Mouse (Mus musculus): ENCODE measurements around the gene Rbfox1. TPM values are rescaled to one million over a fixed set of nuclear protein-coding genes. Genes with fewer than 3 reads are reported as not detected.
A peak's percentile ranks its signal among the peaks of the same experiment; 100 is the strongest.

Gene Rbfox1
- polyA plus RNA-seq, 1 experiment from 2014 or later = 13.9 TPM

DNA sequence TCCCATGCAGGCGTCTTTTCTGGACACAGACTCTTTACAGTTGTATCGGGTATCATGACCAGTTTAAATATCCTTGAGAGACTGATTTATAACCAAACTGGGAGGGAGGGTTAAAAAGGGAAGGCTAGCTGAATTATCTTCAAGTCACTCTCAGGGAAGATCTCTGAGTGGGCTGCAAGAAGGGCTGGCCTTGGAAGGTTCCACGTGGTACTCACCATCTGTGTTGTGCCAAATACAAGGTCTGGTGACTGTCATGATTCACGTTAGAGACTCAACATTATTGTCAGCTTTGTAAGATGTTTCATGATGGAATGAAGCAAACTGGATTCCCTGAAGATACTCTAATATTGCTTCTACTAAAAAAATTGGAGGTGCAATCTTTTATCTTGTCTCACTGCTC is 847.5 kb downstream of the Rbfox1 start:
- no peak for DNase-seq (ENCODE audit: low spot score)
- no peak for ATAC-seq (ENCODE audit: low read depth)
- WGBS = 80% methylated on average over 4 of the region's 4 CpGs

GRCm38 (mm10) chr16:6733427-6733826 is 848.3 kb downstream of the Rbfox1 start:
- no peaks in the 10 kb centered on the region for H3K36me3 ChIP-seq (ENCODE audit: control insufficient read depth, insufficient read depth, low read length)
- no peak overlapping the region for H3K4me2 ChIP-seq (ENCODE audit: low read depth, low read length)
- no peaks in the 10 kb centered on the region for H3K27me3 ChIP-seq (replicated peaks; ENCODE audit: control insufficient read depth, insufficient read depth, low read length)
- H3K27ac ChIP-seq (replicated peaks; ENCODE audit: low read depth, low read length) = no peak overlapping the region
- no peaks in the 10 kb centered on the region for H3K9me3 ChIP-seq (ENCODE audit: control insufficient read depth, low read length)
- H3K4me1 ChIP-seq (ENCODE audit: control insufficient read depth, insufficient read depth, low read length) = no peaks in the 10 kb centered on the region
- H3K4me3 ChIP-seq (ENCODE audit: low read depth, low read length) = no peak overlapping the region
- no peak for DNase-seq (ENCODE audit: low spot score)
- ATAC-seq (ENCODE audit: low read depth) = no peak
- H3K9ac ChIP-seq (ENCODE audit: low read depth, low read length) = no peak overlapping the region
- WGBS = 86% methylated on average over 3 of the region's 3 CpGs

More for the DNA sequence above, 847.5 kb downstream of the Rbfox1 start:
- no peaks in the 10 kb centered on the region for H3K9me3 ChIP-seq (ENCODE audit: control insufficient read depth, low read length)
- no peak overlapping the region for H3K27ac ChIP-seq (replicated peaks; ENCODE audit: low read depth, low read length)
- no peak overlapping the region for H3K4me3 ChIP-seq (ENCODE audit: low read depth, low read length)
- no peaks in the 10 kb centered on the region for H3K36me3 ChIP-seq (ENCODE audit: control insufficient read depth, insufficient read depth, low read length)
- H3K4me2 ChIP-seq (ENCODE audit: low read depth, low read length) = no peak overlapping the region
- H3K9ac ChIP-seq (ENCODE audit: low read depth, low read length) = no peak overlapping the region
- no peaks in the 10 kb centered on the region for H3K27me3 ChIP-seq (replicated peaks; ENCODE audit: control insufficient read depth, insufficient read depth, low read length)
- H3K4me1 ChIP-seq (ENCODE audit: control insufficient read depth, insufficient read depth, low read length) = no peaks in the 10 kb centered on the region

DNA sequence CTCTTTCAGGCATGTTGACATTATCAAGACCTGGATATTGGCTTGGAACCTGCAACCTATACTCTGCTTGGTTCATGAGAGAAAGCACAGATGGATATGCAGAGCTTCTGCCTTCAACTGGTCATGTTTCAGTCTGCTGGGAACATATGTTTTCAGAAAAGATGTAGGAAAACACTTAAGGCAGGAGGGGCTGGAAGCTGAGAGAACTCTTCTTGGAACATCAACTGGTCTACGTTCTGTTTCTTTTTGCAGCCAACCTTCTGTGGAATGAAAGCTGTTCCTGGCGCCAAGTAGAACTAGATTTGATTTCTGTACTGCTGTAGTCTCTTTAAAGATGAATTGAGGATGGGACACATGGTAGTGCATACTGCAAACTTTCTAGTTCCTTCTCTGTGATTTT is 851.4 kb downstream of the Rbfox1 start:
- ATAC-seq (ENCODE audit: low read depth) (no peak), DNase-seq (ENCODE audit: low spot score) (no peak)
- Histone ChIP-seq H3K36me3 (ENCODE audit: control insufficient read depth, insufficient read depth, low read length) (no peaks in the 10 kb centered on the region), H3K27me3 (replicated peaks; ENCODE audit: control insufficient read depth, insufficient read depth, low read length) (no peaks in the 10 kb centered on the region), H3K4me1 (ENCODE audit: control insufficient read depth, insufficient read depth, low read length) (no peaks in the 10 kb centered on the region), H3K4me3 (ENCODE audit: low read depth, low read length) (no peak overlapping the region), H3K9me3 (ENCODE audit: control insufficient read depth, low read length) (no peaks in the 10 kb centered on the region), H3K4me2 (ENCODE audit: low read depth, low read length) (no peak overlapping the region), H3K27ac (replicated peaks; ENCODE audit: low read depth, low read length) (no peak overlapping the region), H3K9ac (ENCODE audit: low read depth, low read length) (no peak overlapping the region)
- WGBS = 82% methylated on average over 2 of the region's 2 CpGs

- H3K4me2 ChIP-seq (ENCODE audit: low read depth, low read length) = no peak overlapping the region
- H3K27ac ChIP-seq (replicated peaks; ENCODE audit: low read depth, low read length) = no peak overlapping the region
- no peak for ATAC-seq (ENCODE audit: low read depth)
- H3K27me3 ChIP-seq (replicated peaks; ENCODE audit: control insufficient read depth, insufficient read depth, low read length) = no peaks in the 10 kb centered on the region
- no peak overlapping the region for H3K4me3 ChIP-seq (ENCODE audit: low read depth, low read length)
- WGBS = 65% methylated on average over 3 of the region's 3 CpGs
- H3K9me3 ChIP-seq (ENCODE audit: control insufficient read depth, low read length) = no peaks in the 10 kb centered on the region
- H3K4me1 ChIP-seq (ENCODE audit: control insufficient read depth, insufficient read depth, low read length) = no peaks in the 10 kb centered on the region
- no peaks in the 10 kb centered on the region for H3K36me3 ChIP-seq (ENCODE audit: control insufficient read depth, insufficient read depth, low read length)
- no peak for DNase-seq (ENCODE audit: low spot score)
- no peak overlapping the region for H3K9ac ChIP-seq (ENCODE audit: low read depth, low read length)
Observed at GRCm38 (mm10) chr16:6736998-6737397, 851.8 kb downstream of the Rbfox1 start.

DNA sequence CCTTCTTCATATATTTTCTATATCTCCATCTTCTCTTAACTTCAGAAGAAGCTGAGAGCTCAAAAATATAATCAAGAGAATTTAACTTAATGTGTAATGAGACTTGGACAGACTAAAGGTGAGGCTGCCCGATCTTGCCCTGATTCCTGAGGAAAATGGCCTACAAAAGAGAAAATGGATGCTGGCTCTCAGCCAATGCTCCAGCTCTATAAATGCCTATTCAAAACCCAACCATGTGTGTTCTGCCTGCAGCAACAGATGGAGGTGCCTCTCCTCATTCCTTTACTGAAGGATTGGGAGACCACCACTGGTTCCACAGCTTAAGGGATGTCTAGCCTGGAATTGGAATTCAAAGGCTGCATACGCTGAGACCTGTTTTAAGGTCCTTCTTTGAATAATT is 861.0 kb downstream of the Rbfox1 start:
- peak; percentile 48 for DNase-seq (ENCODE audit: low spot score)

GRCm38 (mm10) chr16:6750491-6750890 is 865.3 kb downstream of the Rbfox1 start:
- Histone ChIP-seq H3K27me3 (replicated peaks; ENCODE audit: control insufficient read depth, insufficient read depth, low read length) (no peaks in the 10 kb centered on the region), H3K4me3 (ENCODE audit: low read depth, low read length) (no peak overlapping the region), H3K27ac (replicated peaks; ENCODE audit: low read depth, low read length) (no peak overlapping the region), H3K9ac (ENCODE audit: low read depth, low read length) (no peak overlapping the region), H3K9me3 (ENCODE audit: control insufficient read depth, low read length) (no peaks in the 10 kb centered on the region), H3K36me3 (ENCODE audit: control insufficient read depth, insufficient read depth, low read length) (no peaks in the 10 kb centered on the region), H3K4me1 (ENCODE audit: control insufficient read depth, insufficient read depth, low read length) (no peaks in the 10 kb centered on the region), H3K4me2 (ENCODE audit: low read depth, low read length) (no peak overlapping the region)
- 61% methylated on average over 2 of the region's 2 CpGs for WGBS
- ATAC-seq (ENCODE audit: low read depth) = no peak
- no peak for DNase-seq (ENCODE audit: low spot score)

More for the DNA sequence above, 861.0 kb downstream of the Rbfox1 start:
- no peak for ATAC-seq (ENCODE audit: low read depth)
- Histone ChIP-seq H3K4me2 (ENCODE audit: low read depth, low read length) (no peak overlapping the region), H3K27me3 (replicated peaks; ENCODE audit: control insufficient read depth, insufficient read depth, low read length) (no peaks in the 10 kb centered on the region), H3K4me3 (ENCODE audit: low read depth, low read length) (no peak overlapping the region), H3K9me3 (ENCODE audit: control insufficient read depth, low read length) (no peaks in the 10 kb centered on the region), H3K27ac (replicated peaks; ENCODE audit: low read depth, low read length) (no peak overlapping the region), H3K9ac (ENCODE audit: low read depth, low read length) (no peak overlapping the region), H3K36me3 (ENCODE audit: control insufficient read depth, insufficient read depth, low read length) (no peaks in the 10 kb centered on the region), H3K4me1 (ENCODE audit: control insufficient read depth, insufficient read depth, low read length) (no peaks in the 10 kb centered on the region)
- WGBS = 73% methylated on average over 2 of the region's 2 CpGs

GRCm38 (mm10) chr16:6754847-6755246 is 869.7 kb downstream of the Rbfox1 start:
- Histone ChIP-seq H3K36me3 (ENCODE audit: control insufficient read depth, insufficient read depth, low read length) (no peaks in the 10 kb centered on the region), H3K9me3 (ENCODE audit: control insufficient read depth, low read length) (no peaks in the 10 kb centered on the region), H3K27me3 (replicated peaks; ENCODE audit: control insufficient read depth, insufficient read depth, low read length) (no peaks in the 10 kb centered on the region), H3K4me1 (ENCODE audit: control insufficient read depth, insufficient read depth, low read length) (no peaks in the 10 kb centered on the region), H3K9ac (ENCODE audit: low read depth, low read length) (no peak overlapping the region), H3K27ac (replicated peaks; ENCODE audit: low read depth, low read length) (no peak overlapping the region), H3K4me3 (ENCODE audit: low read depth, low read length) (no peak overlapping the region), H3K4me2 (ENCODE audit: low read depth, low read length) (no peak overlapping the region)
- ATAC-seq (ENCODE audit: low read depth) (no peak), DNase-seq (ENCODE audit: low spot score) (no peak)
- 69% methylated on average over 3 of the region's 3 CpGs for WGBS

GRCm38 (mm10) chr16:6769495-6770237 is 884.5 kb downstream of the Rbfox1 start:
- Histone ChIP-seq H3K4me1 (ENCODE audit: control insufficient read depth, insufficient read depth, low read length) (no peaks in the 10 kb centered on the region), H3K27ac (replicated peaks; ENCODE audit: low read depth, low read length) (no peak overlapping the region), H3K4me2 (ENCODE audit: low read depth, low read length) (no peak overlapping the region), H3K9ac (ENCODE audit: low read depth, low read length) (no peak overlapping the region), H3K9me3 (ENCODE audit: control insufficient read depth, low read length) (no peaks in the 10 kb centered on the region), H3K4me3 (ENCODE audit: low read depth, low read length) (no peak overlapping the region), H3K27me3 (replicated peaks; ENCODE audit: control insufficient read depth, insufficient read depth, low read length) (no peaks in the 10 kb centered on the region), H3K36me3 (ENCODE audit: control insufficient read depth, insufficient read depth, low read length) (no peaks in the 10 kb centered on the region)
- ATAC-seq (ENCODE audit: low read depth) (no peak), DNase-seq (ENCODE audit: low spot score) (peak; percentile 11)
- 56% methylated on average over 14 of the region's 14 CpGs for WGBS

DNA sequence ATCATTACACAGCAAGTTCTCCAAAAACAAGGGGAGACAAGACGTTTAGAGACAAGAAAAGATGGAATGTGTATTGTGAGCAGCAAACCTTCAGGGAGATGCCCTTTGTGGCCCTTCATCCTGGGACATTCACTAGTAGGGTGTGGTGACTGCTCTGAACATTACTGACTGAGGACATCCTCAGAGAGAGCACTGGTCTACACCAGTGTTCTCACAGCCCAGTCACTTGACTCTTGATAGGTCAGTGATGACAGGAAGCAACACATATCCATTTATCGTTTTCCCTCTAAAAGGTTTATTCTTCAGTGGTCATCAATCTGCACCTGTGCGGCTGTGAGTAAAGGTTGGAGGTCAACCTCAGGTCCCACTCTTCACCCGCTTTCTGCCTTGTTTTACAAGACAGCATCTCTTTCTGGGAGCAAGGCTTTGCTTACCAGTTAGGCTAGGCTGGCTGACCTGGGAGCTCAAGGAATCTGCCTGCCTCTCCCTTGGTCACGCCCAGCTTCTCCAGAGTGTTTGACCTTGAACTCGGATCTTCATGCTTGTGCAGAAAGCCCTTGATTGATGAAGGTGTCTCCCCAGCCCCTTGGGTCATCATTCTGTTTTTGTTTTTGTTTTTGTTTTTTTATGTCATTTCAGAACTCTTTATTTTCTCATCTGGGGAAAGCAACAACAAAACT is 892.5 kb downstream of the Rbfox1 start:
- DNase-seq (ENCODE audit: low spot score) (no peak), ATAC-seq (ENCODE audit: low read depth) (no peak)
- Histone ChIP-seq H3K9ac (ENCODE audit: low read depth, low read length) (no peak overlapping the region), H3K4me1 (ENCODE audit: control insufficient read depth, insufficient read depth, low read length) (no peaks in the 10 kb centered on the region), H3K36me3 (ENCODE audit: control insufficient read depth, insufficient read depth, low read length) (no peaks in the 10 kb centered on the region), H3K9me3 (ENCODE audit: control insufficient read depth, low read length) (no peaks in the 10 kb centered on the region), H3K4me2 (ENCODE audit: low read depth, low read length) (no peak overlapping the region), H3K27me3 (replicated peaks; ENCODE audit: control insufficient read depth, insufficient read depth, low read length) (no peaks in the 10 kb centered on the region), H3K4me3 (ENCODE audit: low read depth, low read length) (no peak overlapping the region), H3K27ac (replicated peaks; ENCODE audit: low read depth, low read length) (no peak overlapping the region)
- 77% methylated on average over 6 of the region's 6 CpGs for WGBS

All from embryonic facial prominence, embryonic 14.5 days (tissue).